Mouse (Mus musculus): ENCODE results near the gene Uba2. TPM values are rescaled to one million over a fixed set of nuclear protein-coding genes. Genes with fewer than 3 reads are reported as not detected.
"Not testable (repeated sequence)": the region's sequence is repeated elsewhere in the genome, so short reads cannot be mapped to it uniquely, and the experiment has no call there.

The Uba2 gene
- polyA plus RNA-seq, 1 experiment from 2014 or later = 180 TPM

- H3K4me3 ChIP-seq = peak overlapping the region; percentile 69
- H3K4me1 ChIP-seq = peaks cover 14% of the 10 kb centered on the region
- H3K36me3 ChIP-seq (replicated peaks) = peaks cover 16% of the 10 kb centered on the region; the same call in 1 of the 2 replicates
- no peak; the same call in 1 of the 2 replicates for ATAC-seq (replicated peaks)
- H3K9me3 ChIP-seq = no peaks in the 10 kb centered on the region
- H3K9ac ChIP-seq = peak overlapping the region; percentile 89
- H3K27ac ChIP-seq = no peak overlapping the region
- peak overlapping the region; percentile 87 for H3K4me2 ChIP-seq
- WGBS = 52% methylated on average over 3 of the region's 3 CpGs
- H3K27me3 ChIP-seq (replicated peaks) = no peaks in the 10 kb centered on the region
Observed at GRCm38 (mm10) chr7:34195632-34196031, 26.2 kb upstream of the Uba2 start.

DNA sequence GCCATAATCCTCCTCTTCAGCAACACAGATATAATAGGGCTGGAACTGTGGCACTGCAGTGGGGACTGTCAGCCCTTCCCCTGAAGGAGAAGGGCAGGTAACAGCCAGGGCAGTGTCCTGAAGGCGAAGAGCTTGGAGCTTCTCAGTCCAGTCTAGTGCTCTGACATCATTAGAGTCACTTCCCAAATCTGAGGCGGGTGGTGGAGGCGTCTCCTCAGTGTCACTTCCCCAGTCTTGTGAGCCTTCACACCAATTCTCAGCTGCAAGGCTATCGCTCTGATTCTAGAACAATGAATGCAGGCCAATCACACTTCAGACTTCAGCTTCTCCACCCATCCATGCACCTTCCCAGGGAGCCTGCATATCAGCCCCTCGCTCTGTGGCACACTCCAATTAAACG, 23.4 kb upstream of the Uba2 start:
- WGBS = 96% methylated on average over 6 of the region's 6 CpGs
- Histone ChIP-seq H3K27me3 (replicated peaks) (no peaks in the 10 kb centered on the region), H3K36me3 (replicated peaks) (peaks cover 29% of the 10 kb centered on the region), H3K4me1 (peaks cover 14% of the 10 kb centered on the region), H3K9ac (no peak overlapping the region), H3K9me3 (no peaks in the 10 kb centered on the region), H3K4me3 (no peak overlapping the region), H3K4me2 (no peak overlapping the region), H3K27ac (no peak overlapping the region)
- no peak for ATAC-seq (replicated peaks)

DNA sequence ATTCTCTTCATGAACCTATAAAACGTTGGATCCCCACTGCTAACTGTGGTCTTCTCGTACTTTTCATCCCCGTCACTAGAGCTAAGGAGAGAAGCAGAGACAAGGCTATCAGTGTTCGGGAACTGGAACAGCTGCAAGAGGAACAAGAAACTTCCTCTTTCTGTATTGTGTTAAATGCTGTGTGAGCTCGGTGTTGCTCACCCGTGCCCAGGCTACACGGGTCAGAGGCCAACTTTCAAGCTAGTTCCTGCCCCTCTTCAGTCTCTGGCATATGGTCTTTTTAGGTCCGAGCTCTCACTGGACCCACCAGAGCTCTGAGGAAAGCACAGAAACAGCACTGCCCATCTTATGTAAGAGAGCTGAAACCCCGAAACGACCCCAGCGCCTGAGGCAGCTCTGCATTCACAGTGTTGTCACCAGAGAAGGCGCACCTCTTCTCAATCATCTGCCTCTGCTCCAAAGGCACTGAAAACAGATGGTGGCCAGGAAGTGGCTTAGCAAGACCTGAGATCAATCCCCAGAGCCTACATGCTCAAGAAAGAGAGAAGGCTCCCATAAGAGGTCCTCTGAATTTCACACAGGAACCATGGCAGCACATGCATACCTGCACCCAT, 20.1 kb upstream of the Uba2 start:
- Histone ChIP-seq H3K9me3 (no peaks in the 10 kb centered on the region), H3K27me3 (replicated peaks) (no peaks in the 10 kb centered on the region), H3K27ac (no peak overlapping the region), H3K4me2 (no peak overlapping the region), H3K36me3 (replicated peaks) (peaks cover 48% of the 10 kb centered on the region), H3K4me3 (no peak overlapping the region), H3K4me1 (no peaks in the 10 kb centered on the region), H3K9ac (no peak overlapping the region)
- ATAC-seq (replicated peaks) = no peak
- 91% methylated on average over 12 of the region's 12 CpGs for WGBS

- Histone ChIP-seq H3K27me3 (replicated peaks) (no peaks in the 10 kb centered on the region), H3K4me1 (no peaks in the 10 kb centered on the region), H3K27ac (no peak overlapping the region), H3K4me3 (no peak overlapping the region), H3K36me3 (replicated peaks) (peaks cover 41% of the 10 kb centered on the region), H3K9me3 (no peaks in the 10 kb centered on the region), H3K4me2 (no peak overlapping the region), H3K9ac (no peak overlapping the region)
- 86% methylated on average over 3 of the region's 3 CpGs for WGBS
- no peak for ATAC-seq (replicated peaks)
Observed at GRCm38 (mm10) chr7:34183794-34184193, 14.4 kb upstream of the Uba2 start.

DNA sequence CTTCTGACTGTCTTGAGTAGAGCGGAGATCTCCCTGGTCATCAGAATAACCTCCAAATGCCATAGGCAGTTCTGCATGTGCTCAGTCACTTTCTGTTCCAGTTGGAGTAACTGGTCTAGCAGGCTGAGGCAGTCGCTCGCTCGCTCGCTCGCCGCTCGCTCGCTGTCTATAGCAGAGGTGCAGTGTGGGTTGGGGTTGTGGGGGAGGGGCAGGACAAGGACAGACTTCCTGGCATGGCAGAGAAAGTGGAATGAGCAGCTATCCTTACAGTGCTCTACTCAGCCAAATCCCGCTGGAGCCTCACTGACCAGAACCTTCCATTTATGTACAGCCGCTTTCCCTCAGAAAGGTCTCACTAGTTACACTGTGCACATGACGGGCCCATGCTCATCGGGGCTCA, 14.0 kb upstream of the Uba2 start:
- Histone ChIP-seq H3K4me3 (no peak overlapping the region), H3K27ac (no peak overlapping the region), H3K4me1 (no peaks in the 10 kb centered on the region), H3K36me3 (replicated peaks) (peaks cover 37% of the 10 kb centered on the region), H3K27me3 (replicated peaks) (no peaks in the 10 kb centered on the region), H3K9me3 (no peaks in the 10 kb centered on the region), H3K4me2 (no peak overlapping the region), H3K9ac (no peak overlapping the region)
- no peak for ATAC-seq (replicated peaks)
- WGBS = 93% methylated on average over 13 of the region's 13 CpGs

GRCm38 (mm10) chr7:34176241-34176640, 6.8 kb upstream of the Uba2 start:
- not testable (repeated sequence) for H3K9ac ChIP-seq; ATAC-seq (replicated peaks); H3K4me2 ChIP-seq; H3K4me3 ChIP-seq; H3K4me1 ChIP-seq; H3K36me3 ChIP-seq (replicated peaks); H3K27me3 ChIP-seq (replicated peaks); H3K27ac ChIP-seq; H3K9me3 ChIP-seq
- 82% methylated on average over 6 of the region's 6 CpGs for WGBS

DNA sequence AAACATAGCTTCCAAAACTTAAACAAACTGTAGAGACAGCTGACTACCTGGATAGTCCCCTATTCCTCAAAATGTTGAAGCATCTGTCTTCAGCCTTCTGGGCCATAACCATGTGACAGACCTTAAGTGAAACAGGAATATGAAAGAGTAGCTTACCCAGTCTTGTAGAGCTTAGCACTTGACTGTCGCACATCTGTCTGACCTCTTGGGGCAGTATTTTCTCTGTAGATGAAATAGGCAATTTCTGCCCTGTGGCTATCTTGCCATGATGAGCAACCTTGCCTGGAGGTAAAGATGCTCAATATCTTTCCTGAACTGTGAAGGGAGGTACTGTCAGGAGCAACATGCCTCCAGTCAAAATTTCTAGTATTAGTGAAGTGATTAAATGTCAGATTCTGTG, 2.9 kb upstream of the Uba2 start:
- ATAC-seq (replicated peaks) = no peak
- Histone ChIP-seq H3K36me3 (replicated peaks) (no peaks in the 10 kb centered on the region), H3K9ac (no peak overlapping the region), H3K4me1 (peaks cover 5% of the 10 kb centered on the region), H3K4me3 (no peak overlapping the region), H3K27ac (no peak overlapping the region), H3K27me3 (replicated peaks) (no peaks in the 10 kb centered on the region), H3K4me2 (no peak overlapping the region), H3K9me3 (no peaks in the 10 kb centered on the region)
- 85% methylated on average over 1 of the region's 1 CpGs for WGBS

GRCm38 (mm10) chr7:34168470-34169251, 738 bp downstream of the Uba2 start:
- Histone ChIP-seq H3K9ac (peak overlapping the region; percentile 86), H3K27me3 (replicated peaks) (no peaks in the 10 kb centered on the region), H3K9me3 (no peaks in the 10 kb centered on the region), H3K4me1 (peaks cover 13% of the 10 kb centered on the region), H3K27ac (peak overlapping the region; percentile 84), H3K4me2 (peak overlapping the region; percentile 76), H3K4me3 (peak overlapping the region; percentile 98), H3K36me3 (replicated peaks) (peaks cover 6% of the 10 kb centered on the region)
- 9% methylated on average over 30 of the region's 30 CpGs for WGBS
- ATAC-seq (replicated peaks) = peak; percentile 97

GRCm38 (mm10) chr7:34167766-34168469, 1.5 kb downstream of the Uba2 start:
- peak; percentile 86 for ATAC-seq (replicated peaks)
- peak overlapping the region; percentile 84 for H3K27ac ChIP-seq
- H3K4me2 ChIP-seq = peak overlapping the region; percentile 76
- WGBS = under 1% methylated on average over 54 of the region's 54 CpGs
- no peaks in the 10 kb centered on the region for H3K9me3 ChIP-seq
- H3K4me1 ChIP-seq = peaks cover 13% of the 10 kb centered on the region
- H3K27me3 ChIP-seq (replicated peaks) = no peaks in the 10 kb centered on the region
- peak overlapping the region; percentile 86 for H3K9ac ChIP-seq
- peaks cover 10% of the 10 kb centered on the region for H3K36me3 ChIP-seq (replicated peaks)
- peak overlapping the region; percentile 98 for H3K4me3 ChIP-seq

DNA sequence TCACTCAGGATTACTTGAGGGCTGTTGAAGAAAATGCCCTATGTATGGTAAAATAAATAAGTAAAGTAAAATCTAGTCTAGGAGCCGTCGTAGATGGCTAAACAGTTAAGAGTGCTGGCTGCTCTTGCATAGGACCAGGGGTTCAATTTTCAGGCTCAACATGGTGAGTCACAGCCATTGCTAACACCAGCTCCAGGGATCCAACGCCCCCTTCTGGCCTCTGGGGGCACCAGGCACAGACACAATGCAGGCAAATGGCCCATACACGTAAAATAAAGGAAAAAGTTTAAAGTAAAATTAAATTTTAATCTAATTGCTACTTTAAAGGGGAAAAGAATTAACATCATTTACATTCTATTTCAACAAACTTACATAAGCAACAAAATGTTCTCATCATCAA, 2.5 kb downstream of the Uba2 start:
- ATAC-seq (replicated peaks) = no peak
- Histone ChIP-seq H3K4me3 (no peak overlapping the region), H3K4me1 (peaks cover 13% of the 10 kb centered on the region), H3K36me3 (replicated peaks) (peaks cover 17% of the 10 kb centered on the region), H3K4me2 (peak overlapping the region; percentile 28; the same call in 1 of the 2 replicates), H3K9me3 (no peaks in the 10 kb centered on the region), H3K27me3 (replicated peaks) (no peaks in the 10 kb centered on the region), H3K9ac (no peak overlapping the region), H3K27ac (no peak overlapping the region)
- WGBS = 53% methylated on average over 4 of the region's 4 CpGs

GRCm38 (mm10) chr7:34165999-34166398, 3.4 kb downstream of the Uba2 start:
- 84% methylated on average over 3 of the region's 3 CpGs for WGBS
- Histone ChIP-seq H3K9me3 (no peaks in the 10 kb centered on the region), H3K36me3 (replicated peaks) (peaks cover 26% of the 10 kb centered on the region), H3K27me3 (replicated peaks) (no peaks in the 10 kb centered on the region), H3K27ac (no peak overlapping the region), H3K9ac (no peak overlapping the region), H3K4me1 (peaks cover 13% of the 10 kb centered on the region), H3K4me2 (no peak overlapping the region), H3K4me3 (no peak overlapping the region)
- no peak for ATAC-seq (replicated peaks)

DNA sequence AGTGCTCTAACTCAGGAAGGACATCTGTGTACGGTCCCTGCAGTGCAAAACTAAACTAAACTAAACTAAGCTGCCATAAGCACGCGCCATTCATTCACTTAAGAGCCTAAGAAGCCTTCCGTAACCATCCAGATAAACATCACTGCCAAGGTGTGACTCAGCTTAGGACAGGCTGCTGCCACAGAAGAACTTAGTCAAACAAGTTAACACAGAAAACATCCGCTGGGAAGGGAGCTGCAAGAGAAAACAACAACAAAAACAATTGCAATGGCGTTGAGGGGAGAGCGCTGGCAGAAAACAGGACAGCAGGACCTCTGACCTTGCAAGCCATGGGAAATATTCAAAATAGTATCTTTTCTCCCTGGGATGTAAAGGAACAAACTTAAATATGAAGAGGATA, 4.7 kb downstream of the Uba2 start:
- peaks cover 36% of the 10 kb centered on the region for H3K36me3 ChIP-seq (replicated peaks)
- 95% methylated on average over 7 of the region's 7 CpGs for WGBS

More for the DNA sequence above, 4.7 kb downstream of the Uba2 start:
- Histone ChIP-seq H3K4me3 (no peak overlapping the region), H3K27ac (no peak overlapping the region), H3K9me3 (no peaks in the 10 kb centered on the region), H3K4me1 (peaks cover 13% of the 10 kb centered on the region), H3K4me2 (no peak overlapping the region), H3K9ac (no peak overlapping the region), H3K27me3 (replicated peaks) (no peaks in the 10 kb centered on the region)
- ATAC-seq (replicated peaks) = no peak

Data from midbrain, embryonic 15.5 days (tissue).